Mouse (Mus musculus): Measurements from ENCODE around the gene Tac1. TPM values are rescaled to one million over a fixed set of nuclear protein-coding genes. Genes with fewer than 3 reads are reported as not detected.
"Not testable (repeated sequence)": the region's sequence is repeated elsewhere in the genome, so short reads cannot be mapped to it uniquely, and the experiment has no call there.

Gene Tac1
- total RNA-seq (2015; ENCODE audit: low replicate concordance): not detected in 2 replicates
- total RNA-seq (2017; ENCODE audit: low replicate concordance): not detected in 2 replicates

DNA sequence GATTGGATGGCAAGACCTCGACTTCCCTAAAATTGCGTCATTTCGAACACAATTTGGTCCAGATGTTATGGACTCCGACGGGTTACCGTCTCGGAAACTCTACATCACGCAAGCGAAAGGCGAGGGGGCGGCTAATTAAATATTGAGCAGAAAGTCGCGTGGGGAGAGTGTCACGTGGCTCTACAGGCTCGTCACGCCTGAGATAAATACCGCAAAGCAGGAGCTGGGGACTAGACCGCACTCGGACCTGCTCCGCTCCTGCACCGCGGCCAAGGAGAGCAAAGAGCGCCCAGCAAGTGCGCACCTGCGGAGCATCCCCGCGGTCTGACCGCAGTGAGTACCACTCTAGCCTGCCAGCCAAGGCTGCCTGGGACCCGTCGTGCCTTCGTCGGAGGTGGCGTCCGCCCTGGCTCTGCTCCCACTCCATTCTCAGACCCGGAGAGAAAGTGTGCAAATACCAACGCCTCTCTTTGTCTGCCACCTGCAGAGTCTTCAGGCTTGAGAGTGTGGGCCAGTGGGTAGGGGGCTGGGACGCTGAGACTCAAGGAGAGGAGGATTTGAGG is at the start of gene Tac1:
TSS of gene Tac1 (plus strand) at position 51 of the 563 bp plus-strand sequence.
- ATAC-seq (replicated peaks; ENCODE audit: low FRiP score, poor library complexity, severe bottlenecking): no peak

- ATAC-seq (replicated peaks; ENCODE audit: low FRiP score, poor library complexity, severe bottlenecking): not testable (repeated sequence)
Measured at GRCm38 (mm10) chr6:7543511-7543910, 11.2 kb upstream of the Tac1 start.

DNA sequence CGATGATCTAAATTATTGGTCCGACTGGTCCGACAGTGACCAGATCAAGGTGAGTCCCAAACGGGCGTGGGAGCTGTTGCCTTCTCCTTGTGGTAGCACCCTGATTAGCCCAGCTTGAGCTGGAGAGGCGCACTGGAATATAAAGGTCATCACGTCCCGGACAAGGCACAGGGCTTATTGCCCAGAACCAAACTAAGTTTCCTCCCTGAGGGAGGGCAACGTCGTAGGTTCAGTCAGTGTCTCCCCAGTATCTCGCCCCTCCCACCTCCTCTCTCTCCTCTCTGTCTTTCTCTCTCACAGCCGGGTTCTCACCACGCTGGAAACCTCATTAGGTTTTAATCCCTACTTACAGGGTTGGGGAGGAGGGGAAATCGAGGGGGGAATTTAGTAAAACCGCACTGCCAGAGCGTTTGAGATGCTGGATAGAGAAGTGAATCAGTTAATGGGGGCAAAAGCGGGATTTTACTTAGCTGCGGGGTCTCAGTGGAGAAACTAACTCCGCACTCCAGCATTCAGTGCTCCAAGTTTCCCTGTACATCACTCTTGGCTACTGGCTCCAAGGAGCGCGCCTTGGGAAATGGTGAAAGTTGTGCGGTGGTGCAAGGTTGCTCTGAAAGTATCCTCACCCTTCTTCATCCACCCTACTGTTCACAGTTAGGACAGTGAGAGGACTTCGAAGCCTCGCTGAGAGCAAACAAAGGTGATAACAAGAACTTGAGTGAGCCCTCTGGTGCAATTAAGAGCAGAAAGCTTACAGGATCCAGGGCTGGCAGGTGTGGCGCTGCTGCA is 1.2 kb downstream of the Tac1 start:
- no peak for ATAC-seq (replicated peaks; ENCODE audit: low FRiP score, poor library complexity, severe bottlenecking)

GRCm38 (mm10) chr6:7558164-7558563 is 3.5 kb downstream of the Tac1 start:
- ATAC-seq (replicated peaks; ENCODE audit: low FRiP score, poor library complexity, severe bottlenecking): no peak

DNA sequence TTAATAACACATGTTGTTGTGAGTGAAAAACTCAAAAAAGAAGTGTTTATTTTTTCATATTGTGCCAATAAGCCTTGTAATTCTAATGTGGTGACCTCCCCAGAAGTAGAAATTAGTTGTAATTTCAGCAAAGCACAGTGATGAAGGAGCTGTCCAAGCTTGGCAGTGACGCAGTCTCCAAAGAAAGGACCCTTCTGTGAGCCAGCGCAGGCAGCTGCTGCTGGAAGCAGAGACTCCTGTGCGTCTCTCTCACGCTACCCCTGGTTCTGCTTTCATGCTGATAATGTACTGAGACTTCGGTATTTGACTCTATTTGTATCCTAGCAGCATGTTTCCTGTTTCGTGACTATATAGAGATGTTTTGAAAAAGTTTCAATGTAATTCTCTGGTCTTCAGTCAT is 7.8 kb downstream of the Tac1 start:
- ATAC-seq (replicated peaks; ENCODE audit: low FRiP score, poor library complexity, severe bottlenecking): no peak

DNA sequence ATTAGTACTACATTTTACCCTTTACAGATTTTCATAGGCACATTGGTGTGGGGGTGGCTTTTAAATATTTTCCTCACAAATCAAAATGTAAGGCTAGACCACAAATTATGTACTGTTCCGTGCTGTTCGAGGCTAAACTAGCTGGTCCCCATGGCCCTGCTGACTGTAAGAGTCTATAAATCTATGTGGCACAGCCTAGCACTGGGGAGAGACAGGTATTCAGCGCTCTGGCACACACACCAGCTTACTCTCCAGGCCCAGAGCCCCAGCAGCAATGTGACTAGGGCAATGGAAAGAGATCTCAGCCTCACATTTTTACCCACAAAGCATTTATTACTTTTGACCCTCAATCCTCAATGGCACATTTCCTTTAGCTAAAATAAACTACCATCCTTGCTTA is 9.9 kb downstream of the Tac1 start:
- ATAC-seq (replicated peaks; ENCODE audit: low FRiP score, poor library complexity, severe bottlenecking): no peak

GRCm38 (mm10) chr6:7571144-7571543 is 16.5 kb downstream of the Tac1 start:
- no peak for ATAC-seq (replicated peaks; ENCODE audit: low FRiP score, poor library complexity, severe bottlenecking)

GRCm38 (mm10) chr6:7578031-7578430 is 23.4 kb downstream of the Tac1 start:
- ATAC-seq (replicated peaks; ENCODE audit: low FRiP score, poor library complexity, severe bottlenecking): no peak

DNA sequence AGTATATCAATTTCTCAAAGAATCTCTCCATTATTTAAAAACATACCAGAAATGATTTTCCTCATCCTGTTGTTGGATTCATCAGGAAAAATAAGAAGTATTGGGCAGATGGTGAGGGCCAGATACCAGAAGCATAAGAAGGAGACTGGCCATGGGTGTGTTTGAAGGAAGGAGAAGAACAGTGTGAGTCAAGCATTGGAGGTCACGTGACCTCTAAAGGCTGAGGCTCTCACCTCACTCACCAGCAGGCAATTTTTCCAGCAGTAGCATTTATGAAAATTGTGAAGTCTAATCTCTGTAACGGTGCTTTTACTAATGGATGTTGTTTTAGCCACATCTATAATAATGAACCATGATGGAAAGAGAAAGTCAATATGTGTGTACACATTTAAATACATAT is 39.8 kb downstream of the Tac1 start:
- ATAC-seq (replicated peaks; ENCODE audit: low FRiP score, poor library complexity, severe bottlenecking): no peak

DNA sequence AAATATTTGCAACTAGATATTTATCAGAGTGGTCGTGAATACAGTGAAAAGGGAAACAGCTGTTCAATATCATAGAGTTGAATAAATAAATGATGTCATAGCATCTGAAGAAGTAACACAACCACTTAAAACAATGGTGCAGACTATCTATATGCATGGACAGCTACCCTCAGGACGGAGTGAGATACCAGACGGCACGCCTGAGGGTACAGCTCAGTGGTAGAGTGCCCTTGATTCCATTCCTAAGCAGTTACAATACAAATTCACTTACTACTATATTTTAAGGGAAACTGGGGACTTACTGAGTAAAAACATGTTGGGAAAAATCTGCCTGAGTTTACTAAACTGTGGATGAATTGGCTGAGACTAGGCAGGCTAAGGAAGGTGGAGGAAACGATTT is 43.7 kb downstream of the Tac1 start:
- no peak for ATAC-seq (replicated peaks; ENCODE audit: low FRiP score, poor library complexity, severe bottlenecking)

- no peak for ATAC-seq (replicated peaks; ENCODE audit: low FRiP score, poor library complexity, severe bottlenecking)
Measured at GRCm38 (mm10) chr6:7600228-7600627, 45.5 kb downstream of the Tac1 start.

DNA sequence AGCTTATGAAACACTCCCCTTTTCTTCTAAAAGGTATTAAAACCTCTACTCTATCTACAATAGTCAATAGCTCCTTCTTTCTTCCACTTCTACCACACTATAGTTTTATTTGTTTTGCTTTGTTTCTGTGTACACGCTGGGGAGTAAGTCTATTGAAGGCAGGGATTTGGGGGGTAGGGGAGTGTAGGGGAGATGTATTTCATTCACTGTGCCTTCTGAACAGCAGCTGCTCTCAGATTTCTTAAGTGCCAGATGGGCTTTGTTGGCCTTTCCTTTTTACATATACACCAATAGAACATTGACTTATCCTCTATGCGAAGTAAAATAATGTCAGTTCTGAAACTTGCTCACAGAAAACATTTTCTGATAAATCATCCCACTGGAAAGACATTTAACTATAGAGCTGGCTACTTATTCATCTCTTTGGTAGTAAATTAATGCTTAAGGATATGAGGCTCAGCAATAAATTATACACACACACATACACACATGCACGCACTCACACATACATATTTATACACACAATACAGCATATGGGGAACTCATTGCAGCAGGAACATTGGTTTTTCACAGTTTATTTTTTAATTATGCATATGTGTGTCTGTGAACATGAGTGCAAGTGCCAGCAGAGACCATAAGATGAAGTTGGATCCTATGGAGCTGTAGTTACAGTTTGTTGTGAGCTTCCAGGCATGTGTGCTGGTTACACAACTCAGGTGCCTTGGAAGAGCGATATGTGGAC is 46.8 kb downstream of the Tac1 start:
- ATAC-seq (replicated peaks; ENCODE audit: low FRiP score, poor library complexity, severe bottlenecking): no peak

- ATAC-seq (replicated peaks; ENCODE audit: low FRiP score, poor library complexity, severe bottlenecking): not testable (repeated sequence)
Measured at GRCm38 (mm10) chr6:7613676-7614075, 59.0 kb downstream of the Tac1 start.

Other genes with a start within 250 kb of the Tac1 start
- gene Asns, start 138.4 kb downstream of the Tac1 start, total RNA-seq (2015; ENCODE audit: low replicate concordance): 75.3 and 78.6 TPM in 2 replicates
- 33.4 and 44.2 TPM in 2 replicates for gene Asns, start 138.4 kb downstream of the Tac1 start, total RNA-seq (2017; ENCODE audit: low replicate concordance)

All from erythroblast, adult 5-6 weeks (primary cell).